Mouse (Mus musculus) induced T-regulatory cell, adult 2 months (primary cell): ENCODE data around the gene Jagn1.

Source experiments
- DNase-seq: peaks from one replicate; pipeline ENCODE4 v3.0.0-alpha.2; 2012; ENCODE audit warnings: low read depth

Gene Jagn1

GRCm38 (mm10) chr6:113442442-113443090, at the start of gene Jagn1:
TSS of gene Jagn1 (plus strand) at chr6:113442569.
- peak; percentile 99 for DNase-seq

- DNase-seq: no peak
Observed at GRCm38 (mm10) chr6:113393951-113394350, 48.4 kb upstream of the Jagn1 start.

- no peak for DNase-seq
Observed at GRCm38 (mm10) chr6:113394811-113395210, 47.6 kb upstream of the Jagn1 start.

- DNase-seq: no peak
Observed at GRCm38 (mm10) chr6:113395501-113395900, 46.9 kb upstream of the Jagn1 start.

GRCm38 (mm10) chr6:113396270-113397030, 45.9 kb upstream of the Jagn1 start:
- no peak for DNase-seq

- no peak for DNase-seq
Observed at GRCm38 (mm10) chr6:113402094-113402493, 40.3 kb upstream of the Jagn1 start.

GRCm38 (mm10) chr6:113404649-113405448, 37.5 kb upstream of the Jagn1 start:
- DNase-seq: no peak

- no peak for DNase-seq
Observed at GRCm38 (mm10) chr6:113405483-113405882, 36.9 kb upstream of the Jagn1 start.

- peak; percentile 33 for DNase-seq
Observed at GRCm38 (mm10) chr6:113406683-113407082, 35.7 kb upstream of the Jagn1 start.

GRCm38 (mm10) chr6:113410001-113410400, 32.4 kb upstream of the Jagn1 start:
- no peak for DNase-seq

GRCm38 (mm10) chr6:113416416-113416815, 26.0 kb upstream of the Jagn1 start:
- DNase-seq: no peak

- DNase-seq: no peak
Observed at GRCm38 (mm10) chr6:113418441-113419198, 23.7 kb upstream of the Jagn1 start.

- peak; percentile 100 for DNase-seq
Observed at GRCm38 (mm10) chr6:113419199-113419587, 23.2 kb upstream of the Jagn1 start, which contains the start of gene Rpusd3. TSS of gene Rpusd3 (minus strand) at chr6:113419340.

GRCm38 (mm10) chr6:113423000-113423399, 19.4 kb upstream of the Jagn1 start:
- DNase-seq: no peak

- no peak for DNase-seq
Observed at GRCm38 (mm10) chr6:113424187-113424586, 18.2 kb upstream of the Jagn1 start.

- no peak for DNase-seq
Observed at GRCm38 (mm10) chr6:113426696-113427095, 15.7 kb upstream of the Jagn1 start.

GRCm38 (mm10) chr6:113427397-113427796, 15.0 kb upstream of the Jagn1 start:
- DNase-seq: peak; percentile 81

- DNase-seq: no peak
Observed at GRCm38 (mm10) chr6:113428006-113428405, 14.4 kb upstream of the Jagn1 start.

- no peak for DNase-seq
Observed at GRCm38 (mm10) chr6:113429965-113430364, 12.4 kb upstream of the Jagn1 start.

GRCm38 (mm10) chr6:113430846-113431245, 11.5 kb upstream of the Jagn1 start:
- no peak for DNase-seq

GRCm38 (mm10) chr6:113431801-113432200, 10.6 kb upstream of the Jagn1 start:
- DNase-seq: no peak

GRCm38 (mm10) chr6:113433661-113434060, 8.7 kb upstream of the Jagn1 start:
- no peak for DNase-seq
